ENCODE assay signal across 8 mouse cellular contexts in genomic region chr9:43842921-43843577, GRCm38 (mm10).
A peak's percentile ranks its signal among the peaks of the same experiment; 100 is the strongest.
DNase-seq lines count a peak whose midpoint lies in the region; ATAC-seq and TF ChIP-seq lines count a peak whose summit lies in the region.

No protein-coding gene starts in this region.

- no peak overlapping the region for H3K9ac ChIP-seq in heart, postnatal 0 days (replicated peaks; ENCODE audit: low read depth, low read length)
- H3K9ac ChIP-seq in forebrain, embryonic 15.5 days (replicated peaks) = no peak overlapping the region
- no peak overlapping the region for H3K9ac ChIP-seq in lung, postnatal 0 days (replicated peaks; ENCODE audit: low read depth)
- H3K9ac ChIP-seq in neural tube, embryonic 15.5 days (replicated peaks) = no peak overlapping the region

- H3K4me1 ChIP-seq in heart, postnatal 0 days (ENCODE audit: control insufficient read depth, insufficient read depth) = no peaks in the 10 kb centered on the region
- peaks cover 20% of the 10 kb centered on the region for H3K4me1 ChIP-seq in forebrain, embryonic 15.5 days
- H3K4me1 ChIP-seq in lung, postnatal 0 days (ENCODE audit: insufficient read depth, low read depth, low read length) = no peaks in the 10 kb centered on the region
- peaks cover 16% of the 10 kb centered on the region for H3K4me1 ChIP-seq in neural tube, embryonic 15.5 days

- 13% methylated on average over 6 of the region's 8 CpGs for WGBS in heart, postnatal 0 days
- WGBS in forebrain, embryonic 15.5 days = 9% methylated on average over 8 of the region's 8 CpGs
- 2% methylated on average over 7 of the region's 8 CpGs for WGBS in lung, postnatal 0 days
- WGBS in neural tube, embryonic 15.5 days = 17% methylated on average over 5 of the region's 8 CpGs

- ATAC-seq in heart, postnatal 0 days (ENCODE audit: insufficient read depth, low read depth) = 0 out of 2 replicates have a peak, but pooled peaks have one; percentile 9
- ATAC-seq in forebrain, embryonic 15.5 days (replicated peaks) = peak; percentile 65
- peak; percentile 79 for ATAC-seq in lung, postnatal 0 days
- ATAC-seq in neural tube, embryonic 15.5 days (ENCODE audit: low FRiP score) = 0 out of 2 replicates have a peak, but pooled peaks have one; percentile 45

- H3K4me2 ChIP-seq in heart, postnatal 0 days (ENCODE audit: low read depth, low read length) = no peak overlapping the region
- no peak overlapping the region for H3K4me2 ChIP-seq in forebrain, embryonic 15.5 days (replicated peaks)
- no peak overlapping the region for H3K4me2 ChIP-seq in lung, postnatal 0 days (replicated peaks; ENCODE audit: low read depth, low read length)
- no peak overlapping the region for H3K4me2 ChIP-seq in neural tube, embryonic 15.5 days

- DNase-seq in heart, postnatal 0 days (ENCODE audit: low spot score) = no peak
- no peak for DNase-seq in heart, adult 18-20 months
- DNase-seq in lung, postnatal 0 days (ENCODE audit: low spot score) = peak; percentile 31
- no peak for DNase-seq in thymus, postnatal 0 days (ENCODE audit: low spot score)
- no peak for DNase-seq in adrenal gland, postnatal 14 days
- DNase-seq in urinary bladder, adult 2 months (ENCODE audit: low spot score) = no peak

- peaks cover 44% of the 10 kb centered on the region for H3K27me3 ChIP-seq in heart, postnatal 0 days (ENCODE audit: control insufficient read depth, insufficient read depth, low read length)
- H3K27me3 ChIP-seq in forebrain, embryonic 15.5 days = no peaks in the 10 kb centered on the region
- peaks cover 7% of the 10 kb centered on the region; the same call in 1 of the 2 replicates for H3K27me3 ChIP-seq in lung, postnatal 0 days (replicated peaks; ENCODE audit: insufficient read depth, low read length)
- 0 out of 2 replicates have a peak, but pooled peaks cover 5% of the 10 kb centered on the region for H3K27me3 ChIP-seq in neural tube, embryonic 15.5 days (replicated peaks)

- no peak overlapping the region for H3K27ac ChIP-seq in heart, postnatal 0 days (ENCODE audit: low read depth)
- H3K27ac ChIP-seq in forebrain, embryonic 15.5 days (replicated peaks) = no peak overlapping the region
- no peak overlapping the region for H3K27ac ChIP-seq in lung, postnatal 0 days (ENCODE audit: low read length)
- H3K27ac ChIP-seq in neural tube, embryonic 15.5 days (replicated peaks) = no peak overlapping the region

- TF ChIP-seq EP300 in heart, postnatal 0 days (IDR thresholded peaks at IDR 0.05; ENCODE audit: low read depth) = no peak
- no peak for TF ChIP-seq EP300 in lung, postnatal 0 days (IDR thresholded peaks at IDR 0.05)

- no peak overlapping the region for H3K4me3 ChIP-seq in heart, postnatal 0 days (ENCODE audit: low read depth, low read length)
- no peak overlapping the region for H3K4me3 ChIP-seq in forebrain, embryonic 15.5 days
- H3K4me3 ChIP-seq in lung, postnatal 0 days (ENCODE audit: low read depth, low read length) = no peak overlapping the region
- no peak overlapping the region for H3K4me3 ChIP-seq in neural tube, embryonic 15.5 days (replicated peaks)

- H3K9me3 ChIP-seq in heart, postnatal 0 days (replicated peaks; ENCODE audit: control insufficient read depth, low read length) = no peaks in the 10 kb centered on the region
- H3K9me3 ChIP-seq in forebrain, embryonic 15.5 days = no peaks in the 10 kb centered on the region
- H3K9me3 ChIP-seq in lung, postnatal 0 days (ENCODE audit: low read length) = no peaks in the 10 kb centered on the region
- H3K9me3 ChIP-seq in neural tube, embryonic 15.5 days (replicated peaks) = no peaks in the 10 kb centered on the region

- TF ChIP-seq CTCF in heart, postnatal 0 days (IDR thresholded peaks at IDR 0.05; ENCODE audit: low read depth) = no peak
- TF ChIP-seq CTCF in lung, postnatal 0 days (IDR thresholded peaks at IDR 0.05) = no peak

- no peaks in the 10 kb centered on the region for H3K36me3 ChIP-seq in heart, postnatal 0 days (replicated peaks; ENCODE audit: control insufficient read depth, insufficient read depth, low read length)
- H3K36me3 ChIP-seq in forebrain, embryonic 15.5 days = no peaks in the 10 kb centered on the region
- no peaks in the 10 kb centered on the region for H3K36me3 ChIP-seq in lung, postnatal 0 days (ENCODE audit: insufficient read depth, low read length)
- no peaks in the 10 kb centered on the region for H3K36me3 ChIP-seq in neural tube, embryonic 15.5 days

Comparison
In these comparisons a context has a peak if more than half of its experiments do, and no peak if none do; other contexts are left out.
1. ATAC-seq: peak in every context shown above with its lines; median percentile 79 in lung, postnatal 0 days; 65 in forebrain, embryonic 15.5 days; 45 in neural tube, embryonic 15.5 days; 9 in heart, postnatal 0 days.